Mouse (Mus musculus): ENCODE results near the gene Tmprss9. TPM values are rescaled to one million over a fixed set of nuclear protein-coding genes. Genes with fewer than 3 reads are reported as not detected.

Gene Tmprss9
- total and polyA plus RNA-seq, 2 experiments = 0.05 to 0.09 TPM

GRCm38 (mm10) chr10:80935698-80936097 lies 64.0 kb downstream of the Tmprss9 start:
- Histone ChIP-seq H3K27me3 (ENCODE audit: control insufficient read depth, insufficient read depth, low read length) (no peaks in the 10 kb centered on the region; the same call in 1 of the 2 replicates), H3K79me2 (ENCODE audit: control insufficient read depth, insufficient read depth, low read length) (no peaks in the 10 kb centered on the region), H3K9ac (ENCODE audit: low read depth, low read length) (no peak overlapping the region), H3K36me3 (ENCODE audit: control insufficient read depth, insufficient read depth, low read length) (no peaks in the 10 kb centered on the region), H3K4me1 (ENCODE audit: control insufficient read depth, insufficient read depth, low read length) (peaks cover 21% of the 10 kb centered on the region), H3K4me3 (ENCODE audit: insufficient read depth, low read depth, low read length) (no peak overlapping the region), H3K27ac (replicated peaks; ENCODE audit: insufficient read depth, low read depth, low read length) (no peak overlapping the region)
- TF ChIP-seq POLR2A (IDR thresholded peaks at IDR 0.05; ENCODE audit: extremely low read depth, insufficient read depth, low read length) = no peak
- no peak for TF ChIP-seq CTCF (IDR thresholded peaks at IDR 0.05; ENCODE audit: low read depth, low read length)
- 20% methylated on average over 17 of the region's 17 CpGs for WGBS
- DNase-seq (ENCODE audit: extremely low read depth, low read depth, low spot score) = no peak

- DNase-seq (ENCODE audit: extremely low read depth, low read depth, low spot score) = peak; percentile 27
- Histone ChIP-seq H3K27me3 (ENCODE audit: control insufficient read depth, insufficient read depth, low read length) (no peaks in the 10 kb centered on the region; the same call in 1 of the 2 replicates), H3K9ac (ENCODE audit: low read depth, low read length) (no peak overlapping the region), H3K79me2 (ENCODE audit: control insufficient read depth, insufficient read depth, low read length) (no peaks in the 10 kb centered on the region), H3K4me1 (ENCODE audit: control insufficient read depth, insufficient read depth, low read length) (peaks cover 19% of the 10 kb centered on the region), H3K27ac (replicated peaks; ENCODE audit: insufficient read depth, low read depth, low read length) (no peak overlapping the region), H3K4me3 (ENCODE audit: insufficient read depth, low read depth, low read length) (no peak overlapping the region), H3K36me3 (ENCODE audit: control insufficient read depth, insufficient read depth, low read length) (no peaks in the 10 kb centered on the region)
- no peak for TF ChIP-seq POLR2A (IDR thresholded peaks at IDR 0.05; ENCODE audit: extremely low read depth, insufficient read depth, low read length)
- no peak for TF ChIP-seq CTCF (IDR thresholded peaks at IDR 0.05; ENCODE audit: low read depth, low read length)
- WGBS = 3% methylated on average over 37 of the region's 37 CpGs
Measured at GRCm38 (mm10) chr10:80936135-80936809, 64.6 kb downstream of the Tmprss9 start.

- no peaks in the 10 kb centered on the region for H3K36me3 ChIP-seq (ENCODE audit: control insufficient read depth, insufficient read depth, low read length)
- WGBS = 21% methylated on average over 6 of the region's 6 CpGs
- H3K79me2 ChIP-seq (ENCODE audit: control insufficient read depth, insufficient read depth, low read length) = no peaks in the 10 kb centered on the region
- no peak overlapping the region for H3K27ac ChIP-seq (replicated peaks; ENCODE audit: insufficient read depth, low read depth, low read length)
- H3K4me1 ChIP-seq (ENCODE audit: control insufficient read depth, insufficient read depth, low read length) = peaks cover 19% of the 10 kb centered on the region
- no peak for DNase-seq (ENCODE audit: extremely low read depth, low read depth, low spot score)
- no peak for TF ChIP-seq CTCF (IDR thresholded peaks at IDR 0.05; ENCODE audit: low read depth, low read length)
- no peak for TF ChIP-seq POLR2A (IDR thresholded peaks at IDR 0.05; ENCODE audit: extremely low read depth, insufficient read depth, low read length)
- H3K27me3 ChIP-seq (ENCODE audit: control insufficient read depth, insufficient read depth, low read length) = no peaks in the 10 kb centered on the region; the same call in 1 of the 2 replicates
- H3K9ac ChIP-seq (ENCODE audit: low read depth, low read length) = no peak overlapping the region
- no peak overlapping the region for H3K4me3 ChIP-seq (ENCODE audit: insufficient read depth, low read depth, low read length)
Measured at GRCm38 (mm10) chr10:80936810-80937164, 65.1 kb downstream of the Tmprss9 start.

GRCm38 (mm10) chr10:80937646-80938045 lies 66.0 kb downstream of the Tmprss9 start:
- no peak for DNase-seq (ENCODE audit: extremely low read depth, low read depth, low spot score)
- WGBS = 36% methylated on average over 8 of the region's 8 CpGs
- H3K9ac ChIP-seq (ENCODE audit: low read depth, low read length) = no peak overlapping the region
- H3K4me1 ChIP-seq (ENCODE audit: control insufficient read depth, insufficient read depth, low read length) = peaks cover 19% of the 10 kb centered on the region
- no peaks in the 10 kb centered on the region for H3K79me2 ChIP-seq (ENCODE audit: control insufficient read depth, insufficient read depth, low read length)
- no peaks in the 10 kb centered on the region for H3K27me3 ChIP-seq (ENCODE audit: control insufficient read depth, insufficient read depth, low read length)
- H3K4me3 ChIP-seq (ENCODE audit: insufficient read depth, low read depth, low read length) = no peak overlapping the region
- H3K27ac ChIP-seq (replicated peaks; ENCODE audit: insufficient read depth, low read depth, low read length) = no peak overlapping the region
- TF ChIP-seq CTCF (IDR thresholded peaks at IDR 0.05; ENCODE audit: low read depth, low read length) (no peak), POLR2A (IDR thresholded peaks at IDR 0.05; ENCODE audit: extremely low read depth, insufficient read depth, low read length) (no peak)
- H3K36me3 ChIP-seq (ENCODE audit: control insufficient read depth, insufficient read depth, low read length) = no peaks in the 10 kb centered on the region

GRCm38 (mm10) chr10:80938831-80939550 lies 67.3 kb downstream of the Tmprss9 start:
- Histone ChIP-seq H3K36me3 (ENCODE audit: control insufficient read depth, insufficient read depth, low read length) (no peaks in the 10 kb centered on the region), H3K27me3 (ENCODE audit: control insufficient read depth, insufficient read depth, low read length) (no peaks in the 10 kb centered on the region), H3K27ac (replicated peaks; ENCODE audit: insufficient read depth, low read depth, low read length) (no peak overlapping the region), H3K9ac (ENCODE audit: low read depth, low read length) (no peak overlapping the region), H3K4me1 (ENCODE audit: control insufficient read depth, insufficient read depth, low read length) (peaks cover 11% of the 10 kb centered on the region), H3K79me2 (ENCODE audit: control insufficient read depth, insufficient read depth, low read length) (no peaks in the 10 kb centered on the region), H3K4me3 (ENCODE audit: insufficient read depth, low read depth, low read length) (no peak overlapping the region)
- TF ChIP-seq POLR2A (IDR thresholded peaks at IDR 0.05; ENCODE audit: extremely low read depth, insufficient read depth, low read length) = no peak
- TF ChIP-seq CTCF (IDR thresholded peaks at IDR 0.05; ENCODE audit: low read depth, low read length) = no peak
- DNase-seq (ENCODE audit: extremely low read depth, low read depth, low spot score) = no peak
- 33% methylated on average over 15 of the region's 15 CpGs for WGBS

- no peaks in the 10 kb centered on the region for H3K79me2 ChIP-seq (ENCODE audit: control insufficient read depth, insufficient read depth, low read length)
- DNase-seq (ENCODE audit: extremely low read depth, low read depth, low spot score) = peak; percentile 61
- peak overlapping the region; percentile 40; the same call in 1 of the 2 replicates for H3K4me3 ChIP-seq (ENCODE audit: insufficient read depth, low read depth, low read length)
- TF ChIP-seq CTCF (IDR thresholded peaks at IDR 0.05; ENCODE audit: low read depth, low read length) = no peak
- TF ChIP-seq POLR2A (IDR thresholded peaks at IDR 0.05; ENCODE audit: extremely low read depth, insufficient read depth, low read length) = no peak
- peaks cover 11% of the 10 kb centered on the region for H3K4me1 ChIP-seq (ENCODE audit: control insufficient read depth, insufficient read depth, low read length)
- WGBS = 4% methylated on average over 28 of the region's 28 CpGs
- H3K27me3 ChIP-seq (ENCODE audit: control insufficient read depth, insufficient read depth, low read length) = no peaks in the 10 kb centered on the region
- H3K27ac ChIP-seq (replicated peaks; ENCODE audit: insufficient read depth, low read depth, low read length) = no peak overlapping the region
- no peak overlapping the region for H3K9ac ChIP-seq (ENCODE audit: low read depth, low read length)
- no peaks in the 10 kb centered on the region for H3K36me3 ChIP-seq (ENCODE audit: control insufficient read depth, insufficient read depth, low read length)
Measured at GRCm38 (mm10) chr10:80939671-80940070, 68.0 kb downstream of the Tmprss9 start.

Data from liver, adult 2 months (tissue).